Mouse (Mus musculus) embryonic facial prominence, embryonic 15.5 days (tissue): ENCODE measurements around the gene H3f3a. TPM values are rescaled to one million over a fixed set of nuclear protein-coding genes. Genes with fewer than 3 reads are reported as not detected.

ENCODE experiments used
- ATAC-seq: fragments of 200-750 bp; cut with Nextera tagmentation; 2 replicates; pipeline ENCODE4 v1.8.0; 2017; ENCODE audit warnings: low read depth, moderate TSS enrichment; ENCODE audit not compliant: insufficient number of reproducible peaks, low FRiP score, low TSS enrichment
- H3K27ac ChIP-seq: fragments of 300-500 bp; sonication (generic); replicated peaks from 2 replicates; pipeline ENCODE4 v1.5.1; 2015; ENCODE audit warnings: mild to moderate bottlenecking, inconsistent platforms
- H3K27me3 ChIP-seq: fragments of 300-500 bp; sonication (generic); 2 replicates; pipeline ENCODE4 v1.6.1; 2015; ENCODE audit warnings: inconsistent platforms
- H3K36me3 ChIP-seq: fragments of 300-500 bp; sonication (generic); 2 replicates; pipeline ENCODE4 v1.6.1; 2015; ENCODE audit warnings: mild to moderate bottlenecking, inconsistent platforms
- H3K4me1 ChIP-seq: fragments of 300-500 bp; sonication (generic); 2 replicates; pipeline ENCODE4 v1.6.1; 2015; ENCODE audit warnings: inconsistent platforms
- H3K4me2 ChIP-seq: fragments of 300-500 bp; sonication (generic); replicated peaks from 2 replicates; pipeline ENCODE4 v1.6.1; 2015; ENCODE audit warnings: mild to moderate bottlenecking, inconsistent platforms
- H3K4me3 ChIP-seq: fragments of 300-500 bp; sonication (generic); replicated peaks from 2 replicates; pipeline ENCODE4 v1.5.1; 2015; ENCODE audit warnings: mild to moderate bottlenecking, inconsistent platforms
- H3K9ac ChIP-seq: fragments of 300-500 bp; sonication (generic); 2 replicates; pipeline ENCODE4 v1.6.1; 2015; ENCODE audit warnings: inconsistent platforms
- H3K9me3 ChIP-seq: fragments of 300-500 bp; sonication (generic); replicated peaks from 2 replicates; pipeline ENCODE4 v1.6.1; 2016; ENCODE audit warnings: inconsistent platforms
- WGBS: fragments of 180-500 bp; shearing (Covaris S2); methylation state at CpG from one replicate; pipeline ENCODE4 v1.1.7; 2015; 5-methylcytosine and 5-hydroxymethylcytosine counted together
- polyA plus RNA-seq: library from polyadenylated mRNA; unstranded; fragments of >200 nt; fragmentation: Nextera tagmentation; extraction: Ambion mirVana; gene quantifications from 2 replicates; pipeline ENCODE4 v1.2.1, GENCODE M21; 2015

Gene H3f3a
- polyA plus RNA-seq, 1 experiment from 2014 or later: 2,695 TPM

DNA sequence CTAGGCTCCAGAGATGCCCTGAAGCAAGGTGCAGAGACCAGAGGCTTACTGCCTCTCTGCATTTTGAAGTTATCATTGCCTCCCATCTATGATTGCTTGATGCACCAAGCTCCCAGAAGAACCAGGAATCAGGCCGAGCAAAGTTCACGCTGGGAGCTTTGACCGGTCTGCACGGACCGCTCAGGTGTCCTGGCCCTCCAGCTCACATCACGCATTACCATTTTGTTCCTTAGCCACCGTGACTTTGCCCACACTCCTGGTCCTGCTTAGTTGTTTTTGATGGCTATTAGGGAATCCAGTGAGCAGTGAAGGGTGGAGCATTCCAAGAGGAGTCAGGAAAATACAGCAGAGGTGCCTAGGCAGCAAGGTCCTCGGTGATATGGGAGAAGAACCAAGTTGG, 33.5 kb downstream of the H3f3a start:
- 86% methylated on average over 8 of the region's 8 CpGs for WGBS
- Histone ChIP-seq H3K9me3 (no peaks in the 10 kb centered on the region), H3K4me2 (no peak overlapping the region), H3K9ac (no peak overlapping the region), H3K27ac (no peak overlapping the region), H3K4me1 (peaks cover 19% of the 10 kb centered on the region), H3K36me3 (no peaks in the 10 kb centered on the region), H3K4me3 (no peak overlapping the region), H3K27me3 (no peaks in the 10 kb centered on the region)
- ATAC-seq: no peak

DNA sequence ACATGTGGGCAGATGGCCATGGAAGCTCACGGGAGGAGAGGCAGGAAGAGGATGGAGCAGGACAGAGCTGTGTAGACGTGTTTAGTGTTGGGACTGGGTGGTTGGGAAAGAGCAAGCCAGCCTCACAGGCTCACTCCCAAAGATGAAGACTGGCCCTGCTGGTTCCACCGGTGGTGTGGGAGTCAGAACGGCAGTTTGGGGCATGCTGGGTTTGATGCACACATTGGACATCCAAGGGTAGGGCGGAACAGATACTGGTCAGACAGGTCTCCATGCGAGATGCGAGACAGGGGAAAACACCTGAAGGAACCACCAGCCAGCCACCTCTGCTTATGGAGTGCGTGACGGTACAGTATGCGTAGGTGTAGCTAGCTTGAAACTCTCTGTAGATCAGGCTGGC, 34.8 kb downstream of the H3f3a start:
- Histone ChIP-seq H3K4me3 (peak overlapping the region; percentile 70), H3K4me1 (peaks cover 19% of the 10 kb centered on the region), H3K9me3 (no peaks in the 10 kb centered on the region), H3K36me3 (no peaks in the 10 kb centered on the region), H3K27ac (peak overlapping the region; percentile 96; the same call in 1 of the 2 replicates), H3K4me2 (peak overlapping the region; percentile 93; the same call in 1 of the 2 replicates), H3K9ac (no peak overlapping the region), H3K27me3 (no peaks in the 10 kb centered on the region)
- 80% methylated on average over 10 of the region's 10 CpGs for WGBS
- ATAC-seq: no peak

DNA sequence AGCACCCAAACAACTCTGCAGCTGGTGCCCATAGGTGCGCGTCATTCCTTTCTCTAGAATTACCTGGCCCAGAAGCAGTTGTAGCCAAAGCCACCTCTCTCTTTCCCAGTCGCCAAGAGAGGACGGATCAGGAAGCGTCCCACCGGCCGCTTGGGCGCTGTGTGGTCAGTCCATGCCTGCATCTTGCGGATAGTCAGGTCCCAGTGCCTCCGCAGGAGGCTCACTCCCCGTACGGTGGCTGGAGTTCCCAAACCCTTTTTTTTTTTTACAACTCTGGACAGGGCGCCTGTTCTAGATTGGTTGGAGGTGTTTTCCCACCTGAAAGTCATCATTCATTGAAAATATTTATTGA, 35.4 kb downstream of the H3f3a start:
- WGBS: under 1% methylated on average over 13 of the region's 13 CpGs

DNA sequence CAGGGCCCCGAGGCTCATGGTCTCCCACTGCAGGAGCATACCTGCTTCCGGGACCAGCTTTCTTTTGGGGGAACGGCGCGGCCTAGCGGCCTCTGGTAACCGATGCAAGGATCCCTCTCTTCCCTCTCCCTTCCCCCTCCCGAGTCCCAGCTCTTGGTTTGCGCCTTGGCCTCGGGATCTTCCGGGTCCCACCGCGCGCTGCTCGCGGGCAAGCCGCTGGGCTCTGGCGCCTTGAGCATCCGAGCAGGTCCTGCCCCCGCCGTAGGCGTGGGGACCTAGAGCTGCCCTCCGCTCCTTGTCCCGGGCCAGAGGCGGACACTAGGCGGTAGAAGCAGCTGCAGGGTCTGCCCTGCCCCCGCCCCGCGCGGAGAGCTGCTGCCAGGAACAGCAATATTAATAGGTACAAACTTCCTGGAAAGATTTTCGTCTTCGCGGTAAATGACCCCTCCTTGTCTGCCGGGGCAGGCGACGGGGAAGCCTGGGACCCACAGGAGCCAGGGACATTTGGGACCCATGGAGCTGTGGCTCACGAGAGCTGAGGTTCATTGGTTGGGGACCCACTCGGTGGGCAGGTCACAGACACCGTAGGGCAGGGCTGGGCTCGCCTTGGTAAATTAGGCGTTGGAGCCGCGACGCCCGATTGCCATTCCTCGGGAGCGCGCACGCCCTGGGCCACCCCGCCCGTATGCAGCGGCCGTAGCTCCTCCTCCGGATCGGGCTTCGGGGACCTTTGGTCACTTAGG, 35.9 kb downstream of the H3f3a start:
- H3K27me3 ChIP-seq: no peaks in the 10 kb centered on the region
- H3K4me3 ChIP-seq: peak overlapping the region; percentile 70
- peak overlapping the region; percentile 93 for H3K4me2 ChIP-seq
- H3K9ac ChIP-seq: peak overlapping the region; percentile 85
- ATAC-seq: peak; percentile 85
- no peaks in the 10 kb centered on the region for H3K36me3 ChIP-seq
- H3K27ac ChIP-seq: peak overlapping the region; percentile 96
- H3K4me1 ChIP-seq: peaks cover 19% of the 10 kb centered on the region
- no peaks in the 10 kb centered on the region for H3K9me3 ChIP-seq
- under 1% methylated on average over 56 of the region's 56 CpGs for WGBS

More for the DNA sequence above, 35.4 kb downstream of the H3f3a start:
- Histone ChIP-seq H3K4me2 (peak overlapping the region; percentile 93), H3K27ac (peak overlapping the region; percentile 96), H3K27me3 (no peaks in the 10 kb centered on the region), H3K4me1 (peaks cover 19% of the 10 kb centered on the region), H3K4me3 (peak overlapping the region; percentile 70), H3K9me3 (no peaks in the 10 kb centered on the region), H3K9ac (peak overlapping the region; percentile 85), H3K36me3 (no peaks in the 10 kb centered on the region)
- peak; percentile 21; the same call in 1 of the 2 replicates for ATAC-seq

DNA sequence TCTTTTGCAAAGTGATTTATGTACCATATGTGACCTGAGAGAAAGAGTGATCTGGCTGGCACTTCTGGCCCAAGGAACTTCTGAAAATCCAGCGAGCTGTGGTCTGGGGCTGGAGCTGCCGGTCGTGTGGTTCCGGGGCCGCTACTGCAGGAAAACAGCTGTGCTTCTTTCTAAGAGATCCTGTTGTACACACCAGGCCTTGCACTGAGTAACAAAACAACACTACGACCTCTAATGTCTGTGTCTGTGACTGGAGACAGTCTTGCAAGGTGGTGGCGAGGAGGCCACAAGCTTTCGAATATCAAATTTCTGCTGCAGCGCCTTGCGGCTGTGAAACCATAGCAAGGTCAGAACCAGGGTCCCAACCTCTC, 36.5 kb downstream of the H3f3a start:
- H3K4me1 ChIP-seq: peaks cover 19% of the 10 kb centered on the region
- H3K4me2 ChIP-seq: peak overlapping the region; percentile 93
- H3K4me3 ChIP-seq: peak overlapping the region; percentile 70
- H3K27me3 ChIP-seq: no peaks in the 10 kb centered on the region
- peak overlapping the region; percentile 96 for H3K27ac ChIP-seq
- no peak for ATAC-seq
- peak overlapping the region; percentile 85 for H3K9ac ChIP-seq
- WGBS: 3% methylated on average over 10 of the region's 10 CpGs
- H3K9me3 ChIP-seq: no peaks in the 10 kb centered on the region
- H3K36me3 ChIP-seq: no peaks in the 10 kb centered on the region

DNA sequence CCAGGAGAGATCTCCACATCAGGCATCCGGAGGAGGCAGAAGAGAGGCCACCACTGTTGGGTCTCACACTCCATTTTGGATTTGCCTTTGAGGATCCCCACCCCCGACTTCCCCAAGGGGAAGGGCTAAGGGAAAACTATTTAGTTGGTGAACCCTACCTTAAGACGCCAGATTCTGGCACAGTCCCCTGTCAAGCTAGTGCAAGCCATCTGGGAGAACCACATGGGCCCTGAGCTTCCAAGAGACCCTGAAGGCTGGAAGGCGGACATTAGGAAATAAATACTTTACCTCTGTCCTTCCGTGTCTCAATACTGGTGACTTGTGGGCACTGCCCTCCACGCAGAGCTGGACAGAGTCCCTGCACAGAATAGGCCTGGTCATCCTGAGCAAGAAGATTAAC, 37.2 kb downstream of the H3f3a start:
- no peaks in the 10 kb centered on the region for H3K27me3 ChIP-seq
- WGBS: 71% methylated on average over 6 of the region's 6 CpGs
- no peak for ATAC-seq
- peaks cover 19% of the 10 kb centered on the region for H3K4me1 ChIP-seq
- H3K36me3 ChIP-seq: no peaks in the 10 kb centered on the region
- no peaks in the 10 kb centered on the region for H3K9me3 ChIP-seq
- H3K27ac ChIP-seq: peak overlapping the region; percentile 4; the same call in 1 of the 2 replicates
- H3K9ac ChIP-seq: no peak overlapping the region
- H3K4me2 ChIP-seq: no peak overlapping the region
- H3K4me3 ChIP-seq: no peak overlapping the region

DNA sequence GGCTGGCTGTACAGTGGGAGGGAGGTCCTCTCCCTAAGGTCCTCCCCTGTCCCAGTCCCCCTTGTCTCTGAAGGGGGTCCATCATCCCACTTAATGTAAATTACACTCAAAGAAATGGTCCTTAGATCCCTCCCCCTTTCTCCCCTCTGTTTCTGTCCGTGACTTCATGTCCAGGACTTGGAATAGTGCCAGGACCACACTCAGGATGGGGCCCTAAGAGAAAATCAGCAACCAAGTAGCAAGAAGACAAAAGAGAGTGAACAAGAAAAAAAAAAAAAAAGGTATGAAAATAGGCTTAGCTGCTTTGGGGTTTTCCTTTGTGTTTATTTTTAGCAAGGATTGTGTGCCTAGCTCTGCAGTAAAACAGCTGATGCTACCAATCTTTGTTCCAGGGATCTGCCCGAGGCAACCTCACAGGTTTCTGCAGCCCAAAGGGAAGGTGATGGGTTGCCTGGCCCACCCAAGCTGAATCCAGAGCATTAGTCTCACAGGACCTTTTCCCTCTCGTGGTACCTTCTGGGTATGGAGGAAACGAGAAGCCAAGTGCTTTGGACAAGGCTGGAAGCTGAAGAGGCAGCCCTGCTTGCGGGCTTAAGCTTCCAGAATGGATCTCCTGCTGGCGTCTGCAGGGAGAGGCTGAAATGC, 37.8 kb downstream of the H3f3a start:
- Histone ChIP-seq H3K4me1 (peaks cover 19% of the 10 kb centered on the region), H3K4me3 (no peak overlapping the region), H3K36me3 (no peaks in the 10 kb centered on the region), H3K27ac (peak overlapping the region; percentile 4; the same call in 1 of the 2 replicates), H3K9ac (no peak overlapping the region), H3K27me3 (no peaks in the 10 kb centered on the region), H3K9me3 (no peaks in the 10 kb centered on the region), H3K4me2 (no peak overlapping the region)
- WGBS: 47% methylated on average over 6 of the region's 6 CpGs
- no peak for ATAC-seq

DNA sequence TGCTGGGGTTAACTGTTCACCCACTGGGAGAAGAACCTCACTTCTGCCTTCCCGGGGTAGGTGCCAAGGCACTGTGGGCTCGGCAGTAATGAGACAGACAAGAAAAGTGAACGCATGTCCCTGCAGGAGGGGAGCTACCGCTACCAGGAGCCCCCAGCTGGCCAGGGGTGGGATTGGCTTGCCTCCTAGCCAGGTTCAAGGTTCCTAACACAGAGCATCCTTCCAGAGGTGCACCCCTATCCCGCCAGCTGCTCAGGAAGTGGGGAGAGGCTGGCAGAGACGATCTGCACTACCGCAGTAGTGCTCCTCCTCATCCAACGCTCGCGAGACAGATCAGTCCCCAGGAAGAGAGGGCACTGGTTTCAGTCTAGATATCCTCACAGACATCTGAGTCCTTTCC, 38.4 kb downstream of the H3f3a start:
- Histone ChIP-seq H3K27ac (no peak overlapping the region), H3K4me1 (peaks cover 19% of the 10 kb centered on the region), H3K4me2 (no peak overlapping the region), H3K9me3 (no peaks in the 10 kb centered on the region), H3K4me3 (no peak overlapping the region), H3K36me3 (no peaks in the 10 kb centered on the region), H3K27me3 (no peaks in the 10 kb centered on the region), H3K9ac (no peak overlapping the region)
- 83% methylated on average over 10 of the region's 10 CpGs for WGBS
- no peak for ATAC-seq

DNA sequence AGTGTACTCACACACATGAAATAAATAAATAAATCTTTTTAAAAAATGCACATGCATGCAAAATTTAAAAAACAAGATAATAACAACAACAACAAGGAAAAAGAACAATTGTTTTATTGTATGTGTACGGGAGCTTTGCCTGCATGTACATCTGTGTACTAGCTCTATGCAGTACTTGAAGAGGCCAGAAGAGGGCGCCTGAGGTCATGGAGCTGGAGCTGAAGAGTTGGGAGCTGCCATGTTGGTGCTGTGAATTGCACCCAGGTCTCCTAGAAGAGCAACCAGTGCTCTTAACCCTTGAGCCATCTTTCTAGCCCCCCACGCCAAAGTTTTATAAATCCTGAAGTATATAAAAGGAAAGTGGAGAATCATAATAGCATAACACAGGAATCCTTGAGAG, 39.1 kb downstream of the H3f3a start:
- ATAC-seq: no peak

DNA sequence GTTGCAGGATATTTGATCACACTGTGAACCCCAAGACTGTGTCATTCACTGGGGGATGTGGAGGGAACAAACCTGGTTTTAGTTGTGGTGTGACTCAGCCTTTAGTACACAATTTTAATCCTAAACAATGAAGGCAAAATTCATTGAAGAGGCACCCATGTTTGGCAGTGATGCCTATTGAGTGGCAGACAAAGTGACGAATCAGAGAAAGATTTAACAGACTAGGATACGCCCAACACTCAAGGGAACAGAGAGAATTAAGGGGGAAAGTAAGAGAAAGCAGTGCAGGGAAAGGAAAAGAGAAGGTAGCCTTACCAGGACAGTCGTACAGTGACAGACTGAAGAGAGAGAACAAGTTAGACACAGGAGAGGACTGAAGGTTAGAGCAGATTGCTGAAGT, 41.5 kb downstream of the H3f3a start:
- 86% methylated on average over 3 of the region's 3 CpGs for WGBS
- no peak overlapping the region for H3K4me2 ChIP-seq
- peaks cover 30% of the 10 kb centered on the region for H3K4me1 ChIP-seq
- no peaks in the 10 kb centered on the region for H3K36me3 ChIP-seq
- H3K9ac ChIP-seq: no peak overlapping the region
- H3K4me3 ChIP-seq: no peak overlapping the region
- no peak overlapping the region for H3K27ac ChIP-seq
- no peaks in the 10 kb centered on the region for H3K27me3 ChIP-seq
- ATAC-seq: no peak
- no peaks in the 10 kb centered on the region for H3K9me3 ChIP-seq

More for the DNA sequence above, 39.1 kb downstream of the H3f3a start:
- Histone ChIP-seq H3K4me1 (peaks cover 19% of the 10 kb centered on the region), H3K4me2 (no peak overlapping the region), H3K9me3 (no peaks in the 10 kb centered on the region), H3K36me3 (no peaks in the 10 kb centered on the region), H3K27ac (no peak overlapping the region), H3K27me3 (no peaks in the 10 kb centered on the region), H3K9ac (no peak overlapping the region), H3K4me3 (no peak overlapping the region)
- WGBS: 66% methylated on average over 3 of the region's 3 CpGs

DNA sequence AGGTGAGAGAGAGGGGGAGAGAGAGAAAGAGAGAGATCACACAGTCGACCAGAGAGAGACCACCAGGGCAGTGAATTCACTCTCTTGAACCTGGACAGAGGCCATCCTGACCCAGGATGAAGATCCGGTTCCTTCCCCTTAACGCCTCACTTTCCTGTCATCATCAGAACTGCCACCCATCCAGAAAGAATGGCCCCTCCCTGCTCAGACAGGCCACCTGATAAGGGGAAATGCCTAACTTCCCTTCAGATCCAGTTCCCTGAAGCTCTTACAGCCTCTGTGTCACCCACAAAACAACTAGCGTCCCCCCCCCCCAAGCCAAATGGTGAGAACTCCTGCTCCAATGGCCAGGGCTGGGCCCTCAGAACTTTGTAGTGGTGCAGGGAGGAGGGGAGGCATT, 42.0 kb downstream of the H3f3a start:
- H3K9me3 ChIP-seq: no peaks in the 10 kb centered on the region
- 79% methylated on average over 4 of the region's 4 CpGs for WGBS
- no peak overlapping the region for H3K27ac ChIP-seq
- no peaks in the 10 kb centered on the region for H3K36me3 ChIP-seq
- no peak overlapping the region for H3K9ac ChIP-seq
- no peak overlapping the region for H3K4me2 ChIP-seq
- no peaks in the 10 kb centered on the region for H3K27me3 ChIP-seq
- no peak overlapping the region for H3K4me3 ChIP-seq
- H3K4me1 ChIP-seq: peaks cover 30% of the 10 kb centered on the region
- no peak for ATAC-seq
